Mouse (Mus musculus) MN1 (cell line): ENCODE measurements around the gene Rinl.

Experiments used
- DNase-seq: peaks from one replicate; pipeline ENCODE4 v3.0.0-alpha.2; 2016; ENCODE audit warnings: low spot score

The Rinl gene

DNA sequence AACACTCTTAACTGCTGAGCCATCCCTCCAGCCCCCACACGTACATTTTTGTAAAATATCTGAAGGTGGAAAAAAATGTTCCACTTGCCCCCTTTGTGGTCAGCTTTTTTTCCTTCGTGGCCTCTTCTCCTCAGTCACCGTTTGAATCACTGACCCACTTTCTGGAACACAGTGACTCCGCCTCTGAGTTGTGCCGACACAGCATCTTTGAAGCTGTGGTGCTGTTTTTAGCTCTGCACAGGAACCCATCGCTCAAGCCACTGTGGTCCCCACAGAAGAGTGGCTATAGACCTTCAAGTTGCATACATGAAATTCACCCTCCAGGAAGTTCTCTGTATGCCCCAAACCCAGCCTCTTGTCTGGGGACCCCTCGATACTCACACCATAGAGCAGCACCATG lies 7.9 kb upstream of the Rinl start:
- no peak for DNase-seq

DNA sequence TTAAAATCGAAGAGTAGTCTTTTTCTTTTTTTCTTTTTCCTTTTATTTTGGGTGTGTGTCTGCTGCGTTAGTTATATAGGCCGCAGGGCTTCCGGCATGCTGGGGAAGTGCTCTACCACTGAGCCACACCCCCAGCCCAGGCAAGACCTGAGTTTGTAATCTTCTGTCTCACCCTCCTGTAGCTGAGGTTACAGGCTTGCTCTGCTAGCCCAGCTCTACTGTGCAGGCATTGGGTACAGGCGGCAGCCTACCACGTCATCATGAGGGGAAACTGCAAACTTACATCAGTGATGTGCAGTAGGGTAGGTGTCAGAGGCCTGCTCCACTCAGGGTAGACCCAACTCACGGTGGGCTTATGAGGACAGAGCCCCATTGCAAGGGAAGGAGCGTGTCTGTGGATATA lies 7.5 kb upstream of the Rinl start:
- DNase-seq = no peak

DNA sequence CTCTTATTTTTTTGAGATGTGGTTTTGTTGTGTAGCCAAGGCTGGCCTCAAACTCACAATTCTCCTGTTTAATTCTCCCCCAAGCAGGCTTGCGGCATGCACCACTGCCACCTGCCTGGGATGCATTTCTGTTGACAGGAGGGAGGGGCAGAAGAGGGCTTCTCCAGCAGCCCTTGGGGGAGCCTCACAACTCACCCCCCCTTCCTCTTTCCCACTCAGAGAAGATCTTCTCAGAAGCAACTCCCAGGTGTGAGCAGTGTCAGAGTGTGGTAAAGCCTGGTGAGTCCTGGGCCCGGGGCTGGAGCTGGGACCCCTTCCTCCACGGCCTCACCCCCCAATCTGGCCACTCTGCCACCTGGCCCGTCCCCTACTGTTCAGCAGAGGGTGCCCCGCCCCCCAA lies 3.6 kb upstream of the Rinl start:
- DNase-seq = no peak

DNA sequence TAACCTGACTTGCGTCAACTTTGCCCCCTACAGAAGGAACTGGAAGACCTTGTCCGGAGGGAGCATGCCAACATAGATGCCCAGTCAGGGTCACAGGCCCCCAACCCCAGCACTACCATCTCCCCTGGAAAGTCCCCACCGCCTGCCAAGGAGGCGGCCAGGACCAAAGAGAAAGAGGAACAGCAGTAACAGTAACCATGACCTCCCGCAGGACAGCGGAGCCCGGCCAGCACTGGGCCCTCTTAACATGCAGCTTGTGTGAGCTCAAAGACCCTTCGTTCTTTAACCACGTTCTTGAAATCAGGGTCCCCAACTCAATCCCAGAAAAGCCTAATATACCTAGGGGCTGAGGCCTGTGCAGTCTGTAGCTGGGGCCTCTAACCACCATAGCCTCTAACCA lies 885 bp upstream of the Rinl start:
- DNase-seq = no peak

DNA sequence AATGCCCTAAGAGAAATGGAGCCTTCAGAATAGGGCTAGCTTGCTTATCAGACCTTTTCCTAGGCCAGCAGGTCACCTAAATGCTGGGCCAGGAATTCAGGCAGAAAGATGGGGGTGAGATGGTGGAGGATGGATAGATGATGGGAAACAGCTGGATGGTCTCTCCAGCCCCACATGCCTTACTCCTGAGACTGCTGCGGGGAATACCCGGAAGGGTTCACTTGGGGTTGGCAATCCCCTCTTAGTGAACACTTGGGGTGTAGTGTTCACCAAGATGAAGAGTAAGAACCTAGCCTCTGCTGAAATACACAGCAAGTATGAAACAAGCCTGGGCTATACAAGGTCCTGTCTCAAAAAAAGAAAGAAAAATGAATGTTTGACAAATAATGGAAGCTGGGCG lies 466 bp downstream of the Rinl start:
- DNase-seq = no peak

DNA sequence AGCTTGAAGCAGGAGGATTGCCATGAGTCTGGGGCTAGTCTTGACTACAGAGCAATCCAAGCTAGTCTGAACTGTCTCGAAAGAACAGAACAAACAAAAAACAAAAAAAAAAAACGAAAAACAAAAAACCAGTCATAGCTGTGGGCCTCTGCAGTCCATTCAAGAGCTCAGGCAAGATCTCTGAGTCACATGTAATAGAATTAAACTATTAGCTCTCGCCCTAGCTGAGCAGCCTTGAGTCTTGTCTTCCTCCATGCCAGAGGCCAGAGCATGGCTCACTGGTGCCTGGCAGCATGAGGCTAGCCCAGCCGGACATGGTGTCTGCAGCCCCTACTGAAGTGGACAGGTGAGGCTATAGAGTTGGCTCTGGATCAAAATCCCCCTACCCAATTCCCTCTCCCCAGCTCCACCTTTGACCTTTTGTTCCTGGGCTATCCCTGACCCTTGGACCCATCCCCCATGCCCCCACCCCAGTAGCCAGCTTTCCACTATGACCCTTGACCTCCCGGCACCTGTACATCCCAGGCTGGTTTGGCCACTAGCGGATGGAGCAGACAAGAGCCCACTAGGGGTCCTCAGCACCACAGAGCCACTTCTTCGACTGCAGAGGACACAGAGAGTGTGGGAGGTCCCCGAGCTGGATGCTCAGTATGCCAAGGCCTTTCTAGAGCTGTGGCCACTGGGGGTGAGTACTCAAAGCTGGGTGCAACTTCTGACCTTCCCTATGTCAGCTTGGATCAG lies 1.5 kb downstream of the Rinl start:
- peak; percentile 80 for DNase-seq

DNA sequence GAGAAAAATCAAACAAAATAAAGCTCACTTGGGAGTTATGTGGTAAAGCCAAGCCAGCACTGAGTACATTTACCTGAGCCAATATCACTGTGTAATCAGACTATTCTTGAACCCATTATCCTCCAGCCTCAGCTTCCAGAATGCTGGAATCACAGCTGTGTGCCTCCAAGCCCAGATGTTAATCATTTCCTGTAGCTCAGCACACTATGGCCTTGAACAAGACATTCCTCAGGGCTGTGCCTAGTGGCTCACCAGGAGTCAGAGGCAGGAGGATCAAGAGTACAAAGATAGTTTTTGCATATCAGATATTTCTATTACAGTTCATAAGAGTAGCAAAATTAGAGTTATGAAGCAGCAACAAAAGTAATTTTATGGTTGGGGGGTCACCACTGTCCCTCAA lies 2.9 kb downstream of the Rinl start:
- no peak for DNase-seq

DNA sequence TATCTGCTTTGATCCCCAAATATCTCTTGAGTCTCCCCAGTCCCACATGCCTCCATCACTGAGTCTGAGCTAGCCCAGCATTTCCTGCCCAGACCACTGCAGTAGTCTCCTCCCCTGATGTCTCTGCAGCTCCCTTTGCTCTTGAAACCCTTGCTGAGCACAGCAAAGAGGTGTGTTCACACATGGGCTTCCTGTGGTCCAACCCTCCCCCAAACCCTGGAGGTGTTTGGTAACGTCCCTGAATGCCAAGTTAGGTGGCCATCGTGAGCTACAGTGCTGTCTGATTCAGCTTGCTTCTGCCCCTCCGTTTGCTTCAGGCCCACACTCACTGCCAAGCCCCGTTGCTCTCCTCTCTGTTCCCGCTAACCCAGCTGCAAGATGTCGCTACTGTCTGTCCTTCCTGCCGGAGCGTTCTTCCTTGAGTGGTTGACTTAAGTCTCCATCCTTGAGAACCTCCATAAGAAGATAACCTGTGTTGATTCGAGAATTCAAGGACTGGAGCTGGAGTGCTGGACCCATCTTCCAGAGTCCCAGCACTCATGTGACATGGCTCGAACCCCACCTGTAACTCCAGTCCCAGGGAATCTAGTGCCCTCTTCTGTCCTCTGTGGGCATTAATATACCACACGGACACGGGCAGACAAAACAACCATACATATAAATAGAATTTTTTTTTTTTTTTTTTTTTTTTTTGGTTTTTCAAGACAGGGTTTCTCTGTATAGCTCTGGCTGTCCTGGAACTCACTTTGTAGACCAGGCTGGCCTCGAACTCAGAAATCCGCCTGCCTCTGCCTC lies 3.8 kb downstream of the Rinl start:
- no peak for DNase-seq

DNA sequence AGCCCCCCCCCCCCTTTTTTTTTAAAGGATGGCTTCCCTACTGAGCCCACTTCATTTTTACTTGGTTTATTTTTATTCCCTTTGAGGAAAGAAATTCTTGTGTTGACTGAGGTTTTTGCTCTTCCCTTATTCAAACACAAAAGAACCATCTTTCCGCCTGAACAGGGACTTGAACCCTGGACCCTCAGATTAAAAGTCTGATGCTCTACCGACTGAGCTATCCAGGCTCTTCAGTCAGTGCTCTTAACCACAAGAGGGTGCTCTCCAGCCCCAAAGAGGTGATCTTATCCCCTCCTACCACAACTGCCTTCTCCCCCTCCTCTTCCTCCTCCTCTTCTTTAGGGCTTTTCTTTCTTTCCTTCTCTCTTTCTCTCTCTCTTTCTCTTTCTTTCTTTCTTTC lies 5.1 kb downstream of the Rinl start:
- no peak for DNase-seq

DNA sequence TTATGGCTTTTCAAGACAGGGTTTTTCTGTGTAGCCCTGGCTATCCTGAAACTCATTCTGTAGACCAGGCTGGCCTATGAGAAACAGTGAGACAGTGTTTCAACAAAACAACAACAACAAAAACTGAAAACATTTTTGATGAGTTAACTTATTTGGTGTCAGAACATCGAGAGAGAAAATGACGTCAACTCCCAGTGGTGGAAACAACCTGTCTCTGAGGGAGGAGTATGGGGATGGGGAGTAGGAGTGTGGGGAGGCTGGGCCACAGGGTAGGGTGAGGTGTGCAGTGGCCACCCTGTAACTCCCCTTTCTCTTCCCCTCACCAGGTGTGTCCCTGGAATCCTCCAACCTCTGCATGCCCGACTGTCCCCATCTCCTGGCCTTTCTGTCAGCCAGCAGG lies 5.7 kb downstream of the Rinl start:
- no peak for DNase-seq

DNA sequence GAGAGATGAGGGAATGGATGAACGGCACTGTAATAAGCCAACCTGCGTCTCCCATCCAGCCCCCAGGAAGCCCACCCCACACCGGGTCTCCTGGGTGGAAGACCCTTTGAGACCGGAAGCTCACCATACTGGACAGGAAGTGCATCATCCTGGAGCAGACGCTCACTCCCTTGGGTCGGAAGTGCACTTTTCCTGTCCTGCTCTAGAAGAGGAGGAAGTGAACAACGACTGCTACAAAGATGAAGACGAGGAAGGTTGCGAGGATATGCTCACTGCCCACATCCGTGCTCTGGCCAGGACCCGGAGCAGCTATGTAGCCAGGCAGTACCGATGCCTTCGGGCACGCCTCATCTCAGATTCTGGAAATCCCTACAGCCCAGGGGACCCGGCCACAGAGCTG lies 7.1 kb downstream of the Rinl start:
- no peak for DNase-seq

DNA sequence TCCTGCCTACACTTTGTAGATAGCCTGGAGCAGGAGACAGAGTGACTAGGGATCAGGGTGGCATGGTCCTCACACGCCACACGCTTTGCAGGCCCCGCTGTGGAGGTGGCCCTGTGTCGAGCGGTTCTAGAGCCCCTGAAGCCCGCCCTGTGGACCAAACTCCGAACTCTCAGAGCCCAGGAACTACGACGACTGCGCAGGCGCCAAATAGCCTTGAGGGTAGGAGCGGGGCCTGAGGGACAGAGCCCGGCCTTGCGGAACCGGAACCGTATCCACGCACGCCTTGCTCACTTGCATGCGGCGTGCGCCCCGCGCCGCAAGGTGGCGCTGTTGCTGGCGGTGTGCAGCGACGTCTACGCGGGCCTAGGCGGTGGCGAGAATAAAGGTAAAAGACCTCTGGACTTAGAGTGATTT lies 7.8 kb downstream of the Rinl start:
- peak; percentile 30 for DNase-seq

DNA sequence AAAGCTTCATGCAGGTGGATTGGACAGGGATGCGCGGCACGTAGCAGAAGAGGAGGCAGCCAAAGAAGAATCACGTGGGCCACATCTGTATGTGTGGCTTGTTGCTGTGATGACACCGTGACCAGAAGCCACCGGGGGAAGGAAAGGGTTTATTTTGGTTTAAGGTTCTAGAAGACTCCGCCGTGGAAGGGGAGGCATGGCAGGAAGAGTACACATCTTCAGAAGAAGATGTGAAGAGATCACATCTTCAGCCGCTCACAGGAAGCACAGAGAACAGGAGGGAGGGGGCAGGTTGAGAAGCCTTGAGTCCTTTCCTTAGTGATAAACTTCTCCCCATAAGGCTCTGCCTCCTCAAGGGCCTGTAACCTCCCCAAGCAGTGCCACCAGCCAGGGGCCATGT lies 11.2 kb downstream of the Rinl start:
- DNase-seq = no peak

DNA sequence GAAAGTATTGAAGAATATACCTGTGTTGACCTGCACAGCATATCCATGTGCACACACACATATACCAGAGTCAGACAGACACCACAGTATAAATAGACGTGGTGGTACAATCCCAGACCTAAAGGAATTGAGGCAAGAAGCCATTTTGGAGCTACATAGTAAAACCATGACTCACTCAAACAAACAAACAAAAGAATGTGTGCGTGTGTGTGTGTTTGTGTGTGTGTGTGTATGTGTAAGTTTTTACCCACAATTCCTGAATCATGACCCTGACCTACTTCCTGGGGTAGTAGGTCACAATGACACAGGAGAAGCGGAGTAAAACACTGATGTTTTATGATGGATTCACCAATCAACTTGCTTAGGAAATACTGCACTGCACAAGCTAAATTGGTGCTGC lies 12.7 kb downstream of the Rinl start:
- DNase-seq = no peak

DNA sequence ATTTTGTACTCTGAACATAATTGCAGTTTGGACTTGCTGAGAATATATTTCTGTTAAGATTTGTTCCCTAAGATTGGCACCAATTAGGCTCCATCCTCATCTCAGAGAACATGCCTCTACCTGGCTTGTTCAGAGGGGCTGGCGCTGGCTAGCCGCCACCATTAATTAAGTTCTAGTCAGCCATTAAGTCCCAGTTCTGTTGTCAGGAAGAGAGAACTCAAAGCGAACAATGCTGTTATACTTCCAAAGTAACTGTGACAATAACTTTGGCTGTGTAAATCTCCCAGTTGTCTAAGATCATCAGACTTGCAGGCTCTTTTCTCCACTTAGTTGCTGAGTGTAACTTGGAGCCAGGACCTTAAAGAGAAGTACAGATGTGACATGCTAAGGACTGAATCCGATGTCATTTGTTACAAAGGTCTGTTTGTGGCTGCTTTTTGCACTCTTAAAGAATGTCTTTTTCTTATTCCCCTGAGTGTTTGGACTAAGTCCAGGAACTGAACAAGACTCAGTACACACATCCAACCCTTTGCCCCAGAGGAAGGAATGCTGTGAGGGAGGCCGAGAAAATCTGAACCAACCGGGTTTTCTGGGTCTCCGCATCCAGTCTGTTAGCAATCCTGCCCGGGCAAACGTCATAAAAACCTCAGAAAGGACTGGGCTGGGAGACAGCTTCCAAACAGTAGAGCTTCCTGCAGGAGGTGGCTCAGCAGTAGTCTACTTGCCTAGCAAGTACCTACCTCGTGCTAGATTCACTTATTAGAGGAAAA lies 13.3 kb downstream of the Rinl start:
- DNase-seq = peak; percentile 33

DNA sequence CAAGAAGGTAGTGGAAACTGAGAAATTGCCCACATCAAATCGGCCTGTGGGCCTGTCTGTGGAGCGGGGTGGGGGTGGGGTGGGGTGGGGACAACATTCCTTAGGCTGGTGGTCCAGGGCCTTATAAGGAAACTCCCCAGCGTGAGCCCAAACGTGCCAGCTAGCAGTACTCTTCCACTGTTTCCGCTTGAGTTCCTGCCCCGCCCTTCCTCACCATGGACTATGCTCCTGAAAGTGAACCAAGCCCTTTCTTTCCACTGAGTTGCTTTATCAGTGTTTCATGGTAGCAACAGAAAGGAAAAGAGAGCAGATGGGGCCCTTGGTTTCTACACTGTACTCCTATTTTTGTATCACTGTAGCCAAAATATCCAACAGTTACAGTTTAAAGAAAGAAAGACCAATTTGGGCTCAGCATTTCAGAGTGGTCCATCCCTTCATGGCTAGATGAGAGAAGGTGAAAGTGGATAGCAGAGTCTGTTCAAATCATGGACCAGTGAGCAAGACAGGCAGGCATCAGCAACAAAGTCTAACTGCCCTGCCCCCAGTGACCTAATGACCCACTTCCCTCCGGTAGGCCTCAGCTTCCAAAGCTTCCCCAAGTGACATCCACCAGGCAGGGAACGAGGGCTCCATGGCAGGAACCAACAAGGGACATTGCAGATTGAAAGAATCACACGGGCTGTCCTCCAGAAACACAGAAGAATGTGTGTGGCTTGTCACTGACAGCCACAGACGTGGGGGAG lies 14.2 kb downstream of the Rinl start:
- DNase-seq = no peak

DNA sequence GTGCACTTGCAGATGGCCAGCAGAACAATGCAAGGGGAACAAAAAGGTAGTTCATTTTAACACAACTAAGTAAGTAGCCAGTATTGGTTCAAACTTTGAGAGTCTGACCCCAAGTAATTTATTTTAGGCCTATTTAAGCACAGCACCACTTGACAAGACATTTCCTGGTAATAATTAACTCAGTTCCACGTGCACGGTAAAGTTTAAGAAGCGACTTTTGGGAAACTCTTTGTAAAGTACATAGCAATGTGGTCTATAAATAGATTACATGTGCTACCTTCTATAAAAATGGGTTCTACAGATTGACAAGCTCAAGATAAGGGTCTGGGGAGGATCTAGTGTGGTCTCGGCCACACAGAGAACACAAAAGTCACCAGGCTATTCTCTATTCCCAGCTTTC lies 15.0 kb downstream of the Rinl start:
- no peak for DNase-seq

DNA sequence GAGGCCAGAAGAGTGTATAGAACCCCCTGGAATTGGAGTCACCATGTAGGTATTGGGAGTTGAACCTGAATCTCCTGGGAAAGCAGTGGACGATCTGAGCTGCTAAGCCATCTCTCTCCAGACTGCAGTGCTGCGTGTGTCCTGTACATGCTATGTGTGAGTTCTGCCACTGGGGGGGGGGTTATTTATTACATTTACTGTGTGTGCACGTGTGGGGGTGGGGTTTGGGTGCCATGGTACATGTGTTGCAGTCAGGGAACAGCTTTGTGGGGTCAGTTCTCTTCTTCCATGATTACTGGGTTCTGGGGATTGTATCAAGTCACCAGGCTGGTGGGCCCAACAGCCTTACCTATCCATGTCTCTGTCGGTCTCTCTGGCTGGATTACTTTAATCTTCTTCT lies 18.1 kb downstream of the Rinl start:
- DNase-seq = no peak

DNA sequence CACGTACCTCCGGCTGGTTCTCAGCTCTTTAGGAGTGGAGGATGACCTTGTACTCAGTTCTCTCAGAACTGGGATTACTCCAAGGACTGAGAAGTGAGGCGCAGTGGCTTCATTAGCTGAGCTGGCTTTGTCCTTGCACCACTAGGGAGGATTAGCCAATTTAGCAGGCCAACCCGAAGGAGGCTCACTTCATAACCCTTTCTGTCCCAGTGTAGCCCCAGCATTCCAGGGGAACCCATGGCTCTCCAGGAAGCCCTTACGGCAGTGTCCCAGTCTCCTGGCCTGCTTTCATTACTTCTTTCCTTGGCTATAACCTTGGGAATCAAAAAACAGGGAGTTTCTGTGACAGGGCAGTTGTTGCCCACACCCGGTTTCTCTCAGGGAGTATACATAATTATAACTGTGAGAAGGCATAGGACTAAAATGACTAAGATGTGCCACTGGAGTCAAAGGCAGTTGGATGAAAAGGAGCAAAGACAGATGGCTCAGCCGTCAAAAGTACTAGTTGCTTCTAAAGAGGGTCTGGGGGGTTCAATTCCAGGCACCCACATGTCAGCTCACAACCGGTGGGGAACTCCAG lies 19.0 kb downstream of the Rinl start:
- no peak for DNase-seq

DNA sequence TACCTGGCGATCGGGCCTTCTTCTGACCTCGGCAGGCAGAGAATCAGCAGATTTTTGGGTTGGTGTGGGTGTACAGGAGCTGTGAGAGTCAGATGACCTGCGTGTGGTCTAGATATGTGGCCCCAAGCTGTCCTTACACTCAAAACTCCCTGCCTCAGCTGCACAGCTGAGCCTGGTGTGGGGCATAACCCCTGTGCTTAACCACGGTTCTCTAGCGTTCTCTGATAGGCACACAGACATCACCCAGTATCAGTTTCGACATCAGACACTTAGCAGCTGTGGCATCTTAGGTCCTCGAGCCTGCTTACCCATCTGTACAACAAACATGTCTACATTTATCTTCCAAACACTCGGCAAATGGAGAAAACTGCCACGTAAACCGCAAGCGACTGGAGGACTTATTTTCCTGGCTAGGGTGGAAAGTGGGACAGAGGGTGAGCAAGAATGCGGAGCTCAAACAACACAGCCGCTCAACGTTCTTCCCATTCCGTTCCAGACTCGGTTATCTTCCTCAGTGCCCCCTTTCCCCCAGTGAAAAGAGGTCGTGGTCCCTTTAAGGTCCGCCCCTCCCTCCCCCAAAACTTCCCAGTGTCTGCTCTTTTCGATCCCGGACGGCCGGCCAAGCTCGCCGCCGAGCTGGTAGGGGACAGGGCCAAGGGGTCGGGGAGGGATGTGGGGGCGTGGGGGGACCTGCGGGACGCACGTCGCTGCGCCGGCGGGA lies 19.6 kb downstream of the Rinl start, which contains the start of gene Hnrnpl:
Gene Hnrnpl (plus strand): TSS at position 321 of the 721 bp plus-strand sequence.
- peak; percentile 38 for DNase-seq

DNA sequence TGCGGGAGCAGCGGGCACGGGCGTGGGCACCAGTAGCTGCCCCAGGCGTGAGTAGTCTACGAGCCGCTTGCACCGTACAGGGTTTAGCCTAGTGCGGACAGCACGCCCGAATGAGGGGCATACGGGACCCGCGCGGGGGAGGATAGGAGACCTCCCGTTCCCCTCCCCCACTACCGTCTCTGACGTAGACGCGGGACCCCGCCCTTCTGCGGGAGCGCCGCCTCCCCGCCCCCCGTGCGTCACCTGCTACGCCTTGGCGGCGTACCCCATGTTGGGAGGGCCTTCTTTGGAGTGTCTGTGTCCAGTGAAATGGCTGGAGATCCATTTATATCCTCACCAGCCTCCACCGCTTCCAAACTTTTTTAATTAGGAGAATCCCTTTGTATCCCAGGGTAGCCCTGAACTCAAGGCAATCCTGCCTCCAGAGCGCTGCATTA lies 20.2 kb downstream of the Rinl start:
- DNase-seq = peak; percentile 83
